In genomic region chr9:59655958-59656634, GRCm38 (mm10) we compare ENCODE assay signal across 1 mouse cellular context.
A peak's percentile ranks its signal among the peaks of the same experiment; 100 is the strongest.
TF ChIP-seq lines count a peak whose summit lies in the region.

TSS of gene Pkm (plus strand) at chr9:59656368.

TF ChIP-seq in MEL, 35 proteins besides CTCF, POLR2A, EP300 and RAD21 (continued from another document):
- TF ChIP-seq MYC (IDR thresholded peaks at IDR 0.05; ENCODE audit: low read depth, low read length) (0 out of 2 replicates have a peak, but pooled peaks have one; percentile 44), ZMIZ1 (IDR thresholded peaks at IDR 0.05; ENCODE audit: low read depth, low read length) (peak; percentile 96), RCOR1 (IDR thresholded peaks at IDR 0.05; ENCODE audit: low read depth, low read length) (peak; percentile 65), USF1 (IDR thresholded peaks at IDR 0.05; ENCODE audit: low read depth, low read length) (no peak), ZKSCAN1 (IDR thresholded peaks at IDR 0.05; ENCODE audit: low read depth, low read length) (no peak), JUND (IDR thresholded peaks at IDR 0.05; ENCODE audit: low read depth, low read length) (no peak)
